Mouse (Mus musculus) brain, embryonic 14.5 days (tissue): ENCODE results near the gene Elmo2.

Experiments
- CTCF ChIP-seq: fragments of 200-500 bp; IDR thresholded peaks from 2 replicates; pipeline ENCODE4 v1.5.1; 2012; ENCODE audit warnings: inconsistent platforms, mild to moderate bottlenecking, moderate library complexity, borderline replicate concordance; ENCODE audit not compliant: insufficient read depth, insufficient read length; ENCODE audit errors: extremely low read depth
- POLR2A ChIP-seq: fragments of 200-500 bp; IDR thresholded peaks from 2 replicates; pipeline ENCODE4 v1.6.1; 2012; ENCODE audit warnings: mild to moderate bottlenecking, inconsistent platforms, borderline replicate concordance; ENCODE audit not compliant: poor library complexity, insufficient read depth, insufficient read length, severe bottlenecking; ENCODE audit errors: extremely low read depth

DNA sequence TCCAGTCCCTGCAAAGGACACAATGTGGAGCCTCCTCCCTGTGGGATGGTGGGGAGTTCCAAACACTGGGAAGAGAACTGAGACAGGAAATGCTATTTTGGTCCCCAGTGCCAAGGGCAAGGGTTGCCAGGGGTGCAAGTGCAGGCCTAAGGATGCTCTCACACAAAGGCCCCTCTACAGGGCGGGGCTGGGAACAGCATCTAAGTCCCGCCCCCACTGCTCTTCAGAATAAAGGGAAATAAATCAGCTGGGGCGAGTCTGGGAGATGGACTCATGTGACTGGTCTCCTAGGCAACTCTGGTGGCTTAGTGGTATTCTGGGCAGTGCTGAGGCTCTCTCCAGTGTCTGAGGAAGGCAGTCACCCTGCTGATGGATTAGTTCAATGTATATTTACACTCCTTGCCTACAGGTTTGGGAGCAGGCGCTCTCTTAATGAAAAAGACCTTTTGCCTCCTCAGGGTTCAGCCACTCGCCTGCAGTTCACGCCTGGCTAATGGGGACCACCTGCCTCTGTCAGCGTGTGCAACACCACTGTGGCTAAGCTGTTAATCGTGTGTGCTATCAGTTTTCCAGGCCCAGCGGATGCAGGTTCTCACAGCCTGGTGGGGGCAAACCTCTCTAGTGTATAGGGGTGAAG lies 9.3 kb downstream of the Elmo2 start:
- TF ChIP-seq CTCF (no peak), POLR2A (no peak)
